Mouse (Mus musculus) bone marrow, adult 2 months (tissue): ENCODE measurements around the gene Hmgxb4.

ENCODE experiments used
- CTCF ChIP-seq: fragments of 200-500 bp; IDR thresholded peaks from 2 replicates; pipeline ENCODE4 v1.5.1; 2011; ENCODE audit warnings: low read length, control low read depth; ENCODE audit not compliant: control insufficient read depth, insufficient read depth
- POLR2A ChIP-seq: fragments of 200-500 bp; IDR thresholded peaks from 2 replicates; pipeline ENCODE4 v1.6.1; 2011; ENCODE audit warnings: low read depth, mild to moderate bottlenecking, control low read depth, low read length, borderline replicate concordance; ENCODE audit not compliant: control insufficient read depth

GRCm38 (mm10) chr8:75064790-75065189 lies 71.6 kb downstream of the Hmgxb4 start:
- no peak for TF ChIP-seq POLR2A
- TF ChIP-seq CTCF: no peak
